Mouse (Mus musculus): ENCODE data around the gene Klhdc9.

- no peak for TF ChIP-seq POLR2A (IDR thresholded peaks at IDR 0.05; ENCODE audit: low read depth, low read length)
- no peak for TF ChIP-seq CTCF (IDR thresholded peaks at IDR 0.05; ENCODE audit: extremely low read depth, insufficient read length, insufficient replicate concordance, low read depth, low read length)
Measured at GRCm38 (mm10) chr1:171342262-171343207, 18.1 kb downstream of the Klhdc9 start.

Measured in small intestine, adult 2 months (tissue).